Comparison of ENCODE assay signal across 26 mouse cellular contexts in genomic region chr9:90068786-90069185, GRCm38 (mm10). TPM values are rescaled to one million over a fixed set of nuclear protein-coding genes. Genes with fewer than 3 reads are reported as not detected.
DNase-seq lines count a peak whose midpoint lies in the region; ATAC-seq lines count a peak whose summit lies in the region.
"Had no signal": no experiment of that assay in that cellular context is flagged by ENCODE, and none has a peak within 500 bp of the region (broad histone marks: within the 10 kb centered on the region; RNA-seq: fewer than 3 reads in every experiment).

No protein-coding gene starts in this region.

- H3K27me3 ChIP-seq in embryonic facial prominence, embryonic 13.5 days = no peaks in the 10 kb centered on the region
- no peaks in the 10 kb centered on the region for H3K27me3 ChIP-seq in embryonic facial prominence, embryonic 10.5 days (replicated peaks; ENCODE audit: low read depth, poor library complexity, severe bottlenecking)
- H3K27me3 ChIP-seq in limb, embryonic 15.5 days = no peaks in the 10 kb centered on the region
- H3K27me3 ChIP-seq in limb, embryonic 10.5 days (ENCODE audit: low read depth, poor library complexity, severe bottlenecking) = no peaks in the 10 kb centered on the region
- no peaks in the 10 kb centered on the region for H3K27me3 ChIP-seq in liver, embryonic 11.5 days (replicated peaks; ENCODE audit: control insufficient read depth, insufficient read depth, low read length)
- H3K27me3 ChIP-seq: embryonic facial prominence, embryonic 12.5 days; forebrain, embryonic 13.5 days; heart, embryonic 15.5 days; liver, embryonic 15.5 days had no signal

- DNase-seq in embryonic facial prominence, embryonic 10.5 days (ENCODE audit: low spot score) = no peak
- no peak for DNase-seq in limb, embryonic 10.5 days (ENCODE audit: low spot score)
- DNase-seq in urinary bladder, adult 18-20 months (ENCODE audit: low spot score in 2 of 2) = peak; percentile 37 to 71
- DNase-seq in urinary bladder, postnatal 10 days (ENCODE audit: low spot score) = no peak
- DNase-seq in liver, embryonic 11.5 days (ENCODE audit: low spot score) = no peak
- DNase-seq in right cerebral cortex, postnatal 36 days (ENCODE audit: low spot score in 2 of 2) = no peak
- DNase-seq: adrenal gland, postnatal 10 days; cerebellum, adult 18-20 months; cerebellum, postnatal 14 days; gastrocnemius, adult 2 months; heart, adult 2 months; heart, postnatal 36 days; layer of hippocampus, adult 9-11 months; right cerebral cortex, postnatal 4 days; thymus, adult 2 months; thymus, postnatal 4 days had no signal

- H3K27ac ChIP-seq in embryonic facial prominence, embryonic 13.5 days = peak overlapping the region; percentile 55; the same call in 1 of the 2 replicates
- H3K27ac ChIP-seq in embryonic facial prominence, embryonic 10.5 days (replicated peaks) = no peak overlapping the region
- H3K27ac ChIP-seq in limb, embryonic 15.5 days = peak overlapping the region; percentile 27; the same call in 1 of the 2 replicates
- no peak overlapping the region for H3K27ac ChIP-seq in limb, embryonic 10.5 days
- H3K27ac ChIP-seq in liver, embryonic 11.5 days (ENCODE audit: low read depth, low read length) = no peak overlapping the region
- H3K27ac ChIP-seq: embryonic facial prominence, embryonic 12.5 days; forebrain, embryonic 13.5 days; gastrocnemius, adult 2 months; heart, adult 2 months; heart, embryonic 15.5 days; hindbrain, embryonic 14.5 days; kidney, postnatal 0 days; liver, embryonic 15.5 days; macrophage had no signal

- WGBS in embryonic facial prominence, embryonic 13.5 days = 75% methylated on average over 6 of the region's 6 CpGs
- WGBS in embryonic facial prominence, embryonic 10.5 days = 85% methylated on average over 6 of the region's 6 CpGs
- 69% methylated on average over 6 of the region's 6 CpGs for WGBS in limb, embryonic 15.5 days
- WGBS in limb, embryonic 10.5 days = 83% methylated on average over 6 of the region's 6 CpGs
- 75% methylated on average over 6 of the region's 6 CpGs for WGBS in liver, embryonic 11.5 days

- 0 out of 2 replicates have a peak, but pooled peaks have one; percentile 20 for ATAC-seq in embryonic facial prominence, embryonic 13.5 days (ENCODE audit: insufficient number of reproducible peaks, insufficient read depth, low FRiP score, low TSS enrichment, low read depth)
- no peak for ATAC-seq in limb, embryonic 15.5 days (ENCODE audit: insufficient number of reproducible peaks, low FRiP score, low TSS enrichment, low read depth)
- no peak for ATAC-seq in liver, embryonic 11.5 days (replicated peaks; ENCODE audit: low FRiP score)
- ATAC-seq: forebrain, embryonic 13.5 days; inflammation-experienced regulatory T-cells, adult 6 months had no signal

- no peaks in the 10 kb centered on the region for H3K36me3 ChIP-seq in embryonic facial prominence, embryonic 13.5 days
- no peaks in the 10 kb centered on the region for H3K36me3 ChIP-seq in embryonic facial prominence, embryonic 10.5 days (replicated peaks)
- H3K36me3 ChIP-seq in limb, embryonic 15.5 days = no peaks in the 10 kb centered on the region
- H3K36me3 ChIP-seq in limb, embryonic 10.5 days = no peaks in the 10 kb centered on the region
- no peaks in the 10 kb centered on the region for H3K36me3 ChIP-seq in liver, embryonic 11.5 days (ENCODE audit: control insufficient read depth, insufficient read depth, low read length)
- H3K36me3 ChIP-seq: embryonic facial prominence, embryonic 12.5 days; heart, embryonic 15.5 days had no signal

- H3K4me3 ChIP-seq in embryonic facial prominence, embryonic 13.5 days = no peak overlapping the region
- no peak overlapping the region for H3K4me3 ChIP-seq in embryonic facial prominence, embryonic 10.5 days
- H3K4me3 ChIP-seq in limb, embryonic 15.5 days = no peak overlapping the region
- no peak overlapping the region for H3K4me3 ChIP-seq in limb, embryonic 10.5 days
- H3K4me3 ChIP-seq in liver, embryonic 11.5 days (ENCODE audit: low read depth, low read length) = no peak overlapping the region
- H3K4me3 ChIP-seq: embryonic facial prominence, embryonic 12.5 days; forebrain, embryonic 13.5 days; gastrocnemius, adult 2 months; heart, adult 2 months; heart, embryonic 15.5 days; liver, embryonic 15.5 days had no signal

- no peaks in the 10 kb centered on the region; the same call in 1 of the 2 replicates for H3K4me1 ChIP-seq in embryonic facial prominence, embryonic 13.5 days
- no peaks in the 10 kb centered on the region for H3K4me1 ChIP-seq in embryonic facial prominence, embryonic 10.5 days
- H3K4me1 ChIP-seq in limb, embryonic 15.5 days = no peaks in the 10 kb centered on the region
- H3K4me1 ChIP-seq in limb, embryonic 10.5 days = no peaks in the 10 kb centered on the region
- no peaks in the 10 kb centered on the region for H3K4me1 ChIP-seq in liver, embryonic 11.5 days (replicated peaks; ENCODE audit: control insufficient read depth, insufficient read depth, low read length)
- H3K4me1 ChIP-seq: embryonic facial prominence, embryonic 12.5 days; forebrain, embryonic 13.5 days; heart, embryonic 15.5 days; liver, embryonic 15.5 days had no signal

- H3K9me3 ChIP-seq in embryonic facial prominence, embryonic 13.5 days = no peaks in the 10 kb centered on the region
- no peaks in the 10 kb centered on the region for H3K9me3 ChIP-seq in embryonic facial prominence, embryonic 10.5 days
- H3K9me3 ChIP-seq in limb, embryonic 15.5 days = no peaks in the 10 kb centered on the region
- no peaks in the 10 kb centered on the region for H3K9me3 ChIP-seq in limb, embryonic 10.5 days (replicated peaks)
- H3K9me3 ChIP-seq in liver, embryonic 11.5 days (ENCODE audit: control insufficient read depth, low read length) = no peaks in the 10 kb centered on the region
- H3K9me3 ChIP-seq: embryonic facial prominence, embryonic 12.5 days; forebrain, embryonic 13.5 days; heart, embryonic 15.5 days; liver, embryonic 15.5 days had no signal

- H3K4me2 ChIP-seq in embryonic facial prominence, embryonic 13.5 days = no peak overlapping the region
- no peak overlapping the region for H3K4me2 ChIP-seq in limb, embryonic 15.5 days
- H3K4me2 ChIP-seq in liver, embryonic 11.5 days = no peak overlapping the region
- H3K4me2 ChIP-seq: embryonic facial prominence, embryonic 12.5 days; forebrain, embryonic 13.5 days; heart, embryonic 15.5 days; hindbrain, embryonic 14.5 days; liver, embryonic 15.5 days had no signal

- no peak overlapping the region for H3K9ac ChIP-seq in embryonic facial prominence, embryonic 13.5 days
- H3K9ac ChIP-seq in limb, embryonic 15.5 days = no peak overlapping the region
- H3K9ac ChIP-seq in liver, embryonic 11.5 days (ENCODE audit: low read depth, low read length) = no peak overlapping the region
- H3K9ac ChIP-seq: embryonic facial prominence, embryonic 12.5 days; forebrain, embryonic 13.5 days; heart, embryonic 15.5 days; hindbrain, embryonic 14.5 days; liver, embryonic 15.5 days had no signal

RNA-seq across cellular contexts. Expression of gene Ctsh, which starts 14.8 kb away (rescaled TPM):
- 16.4 and 18.9 TPM in 2 replicates for polyA plus RNA-seq in embryonic facial prominence, embryonic 13.5 days (2015; fragmentation: Nextera tagmentation; extraction: Ambion mirVana)
- 5.0 and 5.9 TPM in 2 replicates for polyA plus RNA-seq in embryonic facial prominence, embryonic 10.5 days (2016; fragmentation: Nextera tagmentation; extraction: Ambion mirVana)
- 47.8 and 48.0 TPM in 2 replicates for polyA plus RNA-seq in limb, embryonic 15.5 days (2015; fragmentation: Nextera tagmentation; extraction: Ambion mirVana)
- polyA plus RNA-seq in limb, embryonic 10.5 days (2016; fragmentation: Nextera tagmentation; extraction: Ambion mirVana) = 7.5 and 12.1 TPM in 2 replicates
- polyA plus RNA-seq in liver, embryonic 11.5 days (2014; fragmentation: Nextera tagmentation; extraction: Ambion mirVana) = 19.1 and 22.7 TPM in 2 replicates

RNA-seq across cellular contexts. Expression of gene Morf4l1, which starts 45.8 kb away (rescaled TPM):
- 516 and 565 TPM in 2 replicates for polyA plus RNA-seq in embryonic facial prominence, embryonic 13.5 days (2015; fragmentation: Nextera tagmentation; extraction: Ambion mirVana)
- polyA plus RNA-seq in embryonic facial prominence, embryonic 10.5 days (2016; fragmentation: Nextera tagmentation; extraction: Ambion mirVana) = 515 and 519 TPM in 2 replicates
- polyA plus RNA-seq in limb, embryonic 15.5 days (2015; fragmentation: Nextera tagmentation; extraction: Ambion mirVana) = 440 and 463 TPM in 2 replicates
- 432 and 482 TPM in 2 replicates for polyA plus RNA-seq in limb, embryonic 10.5 days (2016; fragmentation: Nextera tagmentation; extraction: Ambion mirVana)
- 284 and 303 TPM in 2 replicates for polyA plus RNA-seq in liver, embryonic 11.5 days (2014; fragmentation: Nextera tagmentation; extraction: Ambion mirVana)

Comparison
In these comparisons a context has a peak if more than half of its experiments do, and no peak if none do; other contexts are left out.
1. H3K27ac ChIP-seq: peak in embryonic facial prominence, embryonic 13.5 days (single experiment) and limb, embryonic 15.5 days (single experiment); none in embryonic facial prominence, embryonic 10.5 days (single experiment), limb, embryonic 10.5 days (single experiment) and liver, embryonic 11.5 days (single experiment).
2. DNase-seq: peak in urinary bladder, adult 18-20 months (2 of 2); none in embryonic facial prominence, embryonic 10.5 days (single experiment), limb, embryonic 10.5 days (single experiment), urinary bladder, postnatal 10 days (single experiment), liver, embryonic 11.5 days (single experiment) and right cerebral cortex, postnatal 36 days (0 of 2).